Comparison of ENCODE assay signal across 8 mouse cellular contexts in genomic region chr11:53308884-53309310, GRCm38 (mm10). TPM values are rescaled to one million over a fixed set of nuclear protein-coding genes. Genes with fewer than 3 reads are reported as not detected.
DNase-seq lines count a peak whose midpoint lies in the region; ATAC-seq and TF ChIP-seq lines count a peak whose summit lies in the region.

No protein-coding gene starts in this region.

- peaks cover 13% of the 10 kb centered on the region for H3K4me1 ChIP-seq in heart, adult 2 months (ENCODE audit: control insufficient read depth, insufficient read depth, low read length)
- H3K4me1 ChIP-seq in kidney, postnatal 0 days (replicated peaks; ENCODE audit: insufficient read depth, low read length): peaks cover 8% of the 10 kb centered on the region
- H3K4me1 ChIP-seq in forebrain, embryonic 14.5 days (ENCODE audit: control insufficient read depth, insufficient read depth, low read length): no peaks in the 10 kb centered on the region

- H3K9me3 ChIP-seq in kidney, postnatal 0 days (replicated peaks; ENCODE audit: low read length): no peaks in the 10 kb centered on the region
- H3K9me3 ChIP-seq in forebrain, embryonic 14.5 days (replicated peaks; ENCODE audit: control insufficient read depth, low read length): no peaks in the 10 kb centered on the region

- peaks cover 12% of the 10 kb centered on the region for H3K36me3 ChIP-seq in heart, adult 2 months (ENCODE audit: control insufficient read depth, insufficient read depth, low read length)
- no peaks in the 10 kb centered on the region for H3K36me3 ChIP-seq in kidney, postnatal 0 days (ENCODE audit: insufficient read depth, low read length)
- H3K36me3 ChIP-seq in forebrain, embryonic 14.5 days (ENCODE audit: control insufficient read depth, insufficient read depth, low read length): no peaks in the 10 kb centered on the region

- no peaks in the 10 kb centered on the region for H3K79me2 ChIP-seq in heart, adult 2 months (replicated peaks; ENCODE audit: control insufficient read depth, insufficient read depth, low read length)

- peak; percentile 72; the same call in 1 of the 2 replicates for ATAC-seq in kidney, postnatal 0 days (replicated peaks; ENCODE audit: low FRiP score, low read depth)
- no peak for ATAC-seq in forebrain, embryonic 14.5 days

- intact Hi-C loops in heart, adult 2 months (cut with DNase I): no loop called here
- intact Hi-C loops in left cerebral cortex, postnatal 4 days (cut with DNase I): no loop called here

- no peak overlapping the region for H3K4me3 ChIP-seq in heart, adult 2 months
- no peak overlapping the region for H3K4me3 ChIP-seq in kidney, postnatal 0 days (replicated peaks; ENCODE audit: low read depth, low read length)
- no peak overlapping the region for H3K4me3 ChIP-seq in forebrain, embryonic 14.5 days (ENCODE audit: low read depth, low read length)

- H3K4me2 ChIP-seq in kidney, postnatal 0 days (ENCODE audit: low read length): no peak overlapping the region
- H3K4me2 ChIP-seq in forebrain, embryonic 14.5 days (ENCODE audit: low read length): no peak overlapping the region

- DNase-seq in 416B (ENCODE audit: low read depth): peak; percentile 92
- peak; percentile 86 for DNase-seq in adrenal gland, postnatal 14 days
- peak; percentile 63 to 87 for DNase-seq in heart, adult 2 months
- peak; percentile 95 for DNase-seq in kidney, postnatal 0 days (ENCODE audit: low spot score)
- DNase-seq in ovary, postnatal 36 days (ENCODE audit: low spot score): peak; percentile 18
- DNase-seq in left cerebral cortex, postnatal 4 days: no peak
- DNase-seq in forebrain, embryonic 14.5 days (ENCODE audit: low spot score): no peak
- DNase-seq in layer of hippocampus, postnatal 10 days (ENCODE audit: low spot score in 2 of 2): no peak

- peak overlapping the region; percentile 96 for H3K27ac ChIP-seq in heart, adult 2 months
- H3K27ac ChIP-seq in kidney, postnatal 0 days: peak overlapping the region; percentile 91
- H3K27ac ChIP-seq in forebrain, embryonic 14.5 days (ENCODE audit: low read depth, low read length): no peak overlapping the region

- TF ChIP-seq POLR2A in heart, adult 2 months (IDR thresholded peaks at IDR 0.05; ENCODE audit: insufficient read depth, low read depth, low read length): peak; percentile 64; the same call in 1 of the 2 replicates

- TF ChIP-seq CTCF in heart, adult 2 months (IDR thresholded peaks at IDR 0.05): peak; percentile 28; the same call in 1 of the 2 replicates
- TF ChIP-seq CTCF in kidney, postnatal 0 days (IDR thresholded peaks at IDR 0.05; ENCODE audit: low read depth): no peak

- peak overlapping the region; percentile 27; the same call in 1 of the 2 replicates for H3K9ac ChIP-seq in heart, adult 2 months (ENCODE audit: low read depth, low read length)
- no peak overlapping the region for H3K9ac ChIP-seq in kidney, postnatal 0 days (ENCODE audit: low read depth, low read length)
- H3K9ac ChIP-seq in forebrain, embryonic 14.5 days (ENCODE audit: low read length): no peak overlapping the region

- H3K27me3 ChIP-seq in heart, adult 2 months (ENCODE audit: control insufficient read depth, insufficient read depth, low read length): no peaks in the 10 kb centered on the region
- no peaks in the 10 kb centered on the region for H3K27me3 ChIP-seq in kidney, postnatal 0 days (ENCODE audit: insufficient read depth, low read length)
- H3K27me3 ChIP-seq in forebrain, embryonic 14.5 days (replicated peaks; ENCODE audit: control insufficient read depth, insufficient read depth, low read length): no peaks in the 10 kb centered on the region

- WGBS in heart, adult 2 months: 5% methylated on average over 2 of the region's 2 CpGs
- WGBS in kidney, postnatal 0 days: 32% methylated on average over 2 of the region's 2 CpGs
- WGBS in forebrain, embryonic 14.5 days: 77% methylated on average over 2 of the region's 2 CpGs

- peak; percentile 33; the same call in 1 of the 2 replicates for TF ChIP-seq EP300 in heart, adult 2 months (IDR thresholded peaks at IDR 0.05; ENCODE audit: insufficient read depth, low read depth, low read length)

RNA-seq across cellular contexts. Expression of gene Hspa4, which starts 8.6 kb away (rescaled TPM):
- 174 and 183 TPM in 2 replicates for total RNA-seq in adrenal gland, postnatal 14 days (2021)
- 100 to 1,000 TPM; 109 to 126 TPM for total RNA-seq in heart, adult 2 months (2021)
- polyA plus RNA-seq in heart, adult 2 months (2012; rRNA removed): 19.2 and 39.7 TPM in 2 replicates
- 79.8 and 84.5 TPM in 2 replicates for polyA plus RNA-seq in kidney, postnatal 0 days (2015; fragmentation: Nextera tagmentation; extraction: Ambion mirVana)
- total RNA-seq in left cerebral cortex, postnatal 4 days (2021): 100 to 1,000 TPM; 164 to 170 TPM
- polyA plus RNA-seq in forebrain, embryonic 14.5 days (2014; fragmentation: Nextera tagmentation; extraction: Ambion mirVana): 55.5 and 58.6 TPM in 2 replicates
- total RNA-seq in layer of hippocampus, postnatal 10 days (2021): 100 to 1,000 TPM; 189 to 196 TPM

RNA-seq across cellular contexts. Expression of gene Zcchc10, which starts 15.6 kb away (rescaled TPM):
- total RNA-seq in adrenal gland, postnatal 14 days (2021): 10.6 and 11.8 TPM in 2 replicates
- 1 to 10 TPM; 5.9 to 7.9 TPM for total RNA-seq in heart, adult 2 months (2021)
- polyA plus RNA-seq in heart, adult 2 months (2012; rRNA removed): 3.8 and 4.1 TPM in 2 replicates
- 21.1 and 25.3 TPM in 2 replicates for polyA plus RNA-seq in kidney, postnatal 0 days (2015; fragmentation: Nextera tagmentation; extraction: Ambion mirVana)
- total RNA-seq in left cerebral cortex, postnatal 4 days (2021): 10 to 100 TPM in 1 of 2 experiments, 1 to 10 TPM in 1; 8.4 to 10.3 TPM
- polyA plus RNA-seq in forebrain, embryonic 14.5 days (2014; fragmentation: Nextera tagmentation; extraction: Ambion mirVana): 16.0 and 17.0 TPM in 2 replicates
- 1 to 10 TPM; 8.2 to 8.8 TPM for total RNA-seq in layer of hippocampus, postnatal 10 days (2021)

RNA-seq across cellular contexts. Expression of gene Aff4, which starts 41.7 kb away (rescaled TPM):
- total RNA-seq in adrenal gland, postnatal 14 days (2021): 168 and 172 TPM in 2 replicates
- 10 to 100 TPM; 77.3 to 80.0 TPM for total RNA-seq in heart, adult 2 months (2021)
- polyA plus RNA-seq in heart, adult 2 months (2012; rRNA removed): 13.7 and 29.5 TPM in 2 replicates
- 33.9 and 34.5 TPM in 2 replicates for polyA plus RNA-seq in kidney, postnatal 0 days (2015; fragmentation: Nextera tagmentation; extraction: Ambion mirVana)
- 100 to 1,000 TPM; 202 to 228 TPM for total RNA-seq in left cerebral cortex, postnatal 4 days (2021)
- polyA plus RNA-seq in forebrain, embryonic 14.5 days (2014; fragmentation: Nextera tagmentation; extraction: Ambion mirVana): 69.4 and 79.4 TPM in 2 replicates
- 100 to 1,000 TPM; 161 to 222 TPM for total RNA-seq in layer of hippocampus, postnatal 10 days (2021)

Comparison
In these comparisons a context has a peak if more than half of its experiments do, and no peak if none do; other contexts are left out.
1. DNase-seq: peak in 416B (single experiment), adrenal gland, postnatal 14 days (single experiment), heart, adult 2 months (2 of 2), kidney, postnatal 0 days (single experiment) and ovary, postnatal 36 days (single experiment); none in left cerebral cortex, postnatal 4 days (single experiment), forebrain, embryonic 14.5 days (single experiment) and layer of hippocampus, postnatal 10 days (0 of 2).